Mouse (Mus musculus) MEL (cell line): ENCODE results near the gene Ube2d3. TPM values are rescaled to one million over a fixed set of nuclear protein-coding genes. Genes with fewer than 3 reads are reported as not detected.

ENCODE experiments used
- DNase-seq: peaks from one replicate; pipeline ENCODE4 v3.0.0; 2011; ENCODE audit warnings: low read depth, low spot score
- H3K27ac ChIP-seq: 2 replicates; pipeline ENCODE4 v1.5.1; 2012; ENCODE audit warnings: low read depth, mild to moderate bottlenecking, control low read depth, low read length, moderate library complexity; ENCODE audit not compliant: control insufficient read depth
- H3K27me3 ChIP-seq, 2 experiments: fragments of 150-350 bp in 1 of 2; sonication (generic) in 1 of 2; 2 replicates each; pipeline ENCODE4 v1.6.1; 2012; ENCODE audit warnings: low read length in 2 of 2, mild to moderate bottlenecking in 2 of 2, improper control_type of control experiment in 1 of 2, moderate library complexity in 1 of 2; ENCODE audit not compliant: insufficient read depth in 2 of 2, control insufficient read depth in 1 of 2
- H3K36me3 ChIP-seq, 2 experiments: 2 replicates each; pipeline ENCODE4 v1.6.1; 2012 to 2014; ENCODE audit warnings: low read length in 2 of 2, improper control_type of control experiment in 1 of 2, inconsistent platforms in 1 of 2, mild to moderate bottlenecking in 1 of 2; ENCODE audit not compliant: insufficient read depth in 2 of 2, control insufficient read depth in 1 of 2
- H3K4me1 ChIP-seq, 2 experiments: fragments of 150-350 bp in 1 of 2; sonication (generic) in 1 of 2; 2 replicates each; pipeline ENCODE4 v1.6.1; 2012; ENCODE audit warnings: low read length in 2 of 2, improper control_type of control experiment in 1 of 2, mild to moderate bottlenecking in 1 of 2; ENCODE audit not compliant: insufficient read depth in 2 of 2, control insufficient read depth in 1 of 2
- H3K4me3 ChIP-seq, 2 experiments: fragments of 150-350 bp in 1 of 2; sonication (generic) in 1 of 2; 2 replicates each; pipeline ENCODE4 v1.5.1; 2012; ENCODE audit warnings: low read depth in 2 of 2, low read length in 2 of 2, mild to moderate bottlenecking in 2 of 2, moderate library complexity in 2 of 2, control low read depth in 1 of 2, improper control_type of control experiment in 1 of 2; ENCODE audit not compliant: control insufficient read depth in 1 of 2, insufficient read depth in 1 of 2
- H3K79me2 ChIP-seq: 2 replicates; pipeline ENCODE4 v1.6.1; 2012; ENCODE audit warnings: mild to moderate bottlenecking, low read length, moderate library complexity; ENCODE audit not compliant: control insufficient read depth, poor library complexity, insufficient read depth
- H3K9ac ChIP-seq: 2 replicates; pipeline ENCODE4 v1.6.1; 2012; ENCODE audit warnings: low read depth, mild to moderate bottlenecking, control low read depth, low read length, moderate library complexity; ENCODE audit not compliant: control insufficient read depth, poor library complexity, severe bottlenecking
- H3K9me3 ChIP-seq: fragments of 150-350 bp; sonication (generic); replicated peaks from 2 replicates; pipeline ENCODE4 v1.6.1; 2012; ENCODE audit warnings: mild to moderate bottlenecking, low read length, improper control_type of control experiment, moderate library complexity; ENCODE audit not compliant: insufficient read depth
- BHLHE40 ChIP-seq: IDR thresholded peaks from 2 replicates; pipeline ENCODE4 v1.6.1; 2012; ENCODE audit warnings: low read depth, mild to moderate bottlenecking, inconsistent platforms, low read length, improper control_type of control experiment, borderline replicate concordance
- CHD1 ChIP-seq: IDR thresholded peaks from 2 replicates; pipeline ENCODE4 v1.6.1; 2012; ENCODE audit warnings: low read depth, mild to moderate bottlenecking, inconsistent platforms, low read length, improper control_type of control experiment
- E2F4 ChIP-seq: IDR thresholded peaks from 2 replicates; pipeline ENCODE4 v1.6.1; 2011; ENCODE audit warnings: low read depth, low read length, improper control_type of control experiment, borderline replicate concordance
- ELF1 ChIP-seq: IDR thresholded peaks from 2 replicates; pipeline ENCODE4 v1.6.1; 2014; ENCODE audit warnings: low read depth, mild to moderate bottlenecking, inconsistent platforms, low read length, improper control_type of control experiment, moderate library complexity
- EP300 ChIP-seq, 2 experiments: IDR thresholded peaks; 2 replicates each; pipeline ENCODE4 v1.6.1; 2011; ENCODE audit warnings: improper control_type of control experiment in 2 of 2, low read length in 2 of 2, low read depth in 1 of 2, mild to moderate bottlenecking in 1 of 2
- ETS1 ChIP-seq: IDR thresholded peaks from 2 replicates; pipeline ENCODE4 v1.6.1; 2012; ENCODE audit warnings: low read depth, mild to moderate bottlenecking, inconsistent platforms, low read length, improper control_type of control experiment, moderate library complexity
- GATA1 ChIP-seq: IDR thresholded peaks from 2 replicates; pipeline ENCODE4 v1.6.1; 2011; ENCODE audit warnings: low read depth, low read length, improper control_type of control experiment
- HCFC1 ChIP-seq: IDR thresholded peaks from 2 replicates; pipeline ENCODE4 v1.6.1; 2012; ENCODE audit warnings: low read depth, mild to moderate bottlenecking, inconsistent platforms, low read length, improper control_type of control experiment, moderate library complexity
- JUND ChIP-seq: IDR thresholded peaks from 2 replicates; pipeline ENCODE4 v1.6.1; 2011; ENCODE audit warnings: low read depth, mild to moderate bottlenecking, improper control_type of control experiment, low read length
- KAT2A ChIP-seq: conservative IDR thresholded peaks from 2 replicates; pipeline ENCODE4 v1.6.1; 2012; ENCODE audit warnings: low read depth, low read length, improper control_type of control experiment, inconsistent platforms
- MAX ChIP-seq: IDR thresholded peaks from 2 replicates; pipeline ENCODE4 v1.6.1; 2011; ENCODE audit warnings: low read length, improper control_type of control experiment
- MEF2A ChIP-seq: IDR thresholded peaks from 2 replicates; pipeline ENCODE4 v1.6.1; 2014; ENCODE audit warnings: low read depth, mild to moderate bottlenecking, inconsistent platforms, low read length, improper control_type of control experiment; ENCODE audit not compliant: poor library complexity, insufficient replicate concordance, severe bottlenecking; ENCODE audit errors: extremely low read depth
- MXI1 ChIP-seq: IDR thresholded peaks from 2 replicates; pipeline ENCODE4 v1.6.1; 2011; ENCODE audit warnings: mild to moderate bottlenecking, low read depth, low read length, improper control_type of control experiment
- MYB ChIP-seq: IDR thresholded peaks from 2 replicates; pipeline ENCODE4 v1.6.1; 2011; ENCODE audit warnings: mild to moderate bottlenecking, low read depth, low read length, improper control_type of control experiment
- MYC ChIP-seq: IDR thresholded peaks from 2 replicates; pipeline ENCODE4 v1.6.1; 2011; ENCODE audit warnings: low read depth, mild to moderate bottlenecking, low read length, improper control_type of control experiment, moderate library complexity
- NELFE ChIP-seq: IDR thresholded peaks from 2 replicates; pipeline ENCODE4 v1.6.1; 2011; ENCODE audit warnings: low read depth, low read length, improper control_type of control experiment
- POLR2AphosphoS2 ChIP-seq: IDR thresholded peaks from 2 replicates; pipeline ENCODE4 v1.6.1; 2011; ENCODE audit warnings: low read length, improper control_type of control experiment
- POLR2AphosphoS5 ChIP-seq: IDR thresholded peaks from 2 replicates; pipeline ENCODE4 v1.6.1; 2012; ENCODE audit warnings: low read depth, borderline replicate concordance, mild to moderate bottlenecking, inconsistent platforms, low read length, moderate library complexity, mixed read lengths
- RCOR1 ChIP-seq: IDR thresholded peaks from 2 replicates; pipeline ENCODE4 v1.6.1; 2012; ENCODE audit warnings: low read depth, mild to moderate bottlenecking, inconsistent platforms, low read length, improper control_type of control experiment
- SIN3A ChIP-seq: IDR thresholded peaks from 2 replicates; pipeline ENCODE4 v1.6.1; 2012; ENCODE audit warnings: low read length, improper control_type of control experiment, inconsistent platforms
- UBTF ChIP-seq: IDR thresholded peaks from 2 replicates; pipeline ENCODE4 v1.6.1; 2012; ENCODE audit warnings: low read depth, mild to moderate bottlenecking, inconsistent platforms, low read length, improper control_type of control experiment, moderate library complexity, borderline replicate concordance; ENCODE audit not compliant: insufficient read depth
- USF2 ChIP-seq, 2 experiments: IDR thresholded peaks; 2 replicates each; pipeline ENCODE4 v1.6.1; 2011 to 2012; ENCODE audit warnings: improper control_type of control experiment in 2 of 2, low read length in 2 of 2, borderline replicate concordance in 1 of 2, inconsistent platforms in 1 of 2, low read depth in 1 of 2, mild to moderate bottlenecking in 1 of 2; ENCODE audit not compliant: insufficient read depth in 1 of 2
- ZC3H11A ChIP-seq: IDR thresholded peaks from 2 replicates; pipeline ENCODE4 v1.6.1; 2012; ENCODE audit warnings: low read depth, mild to moderate bottlenecking, inconsistent platforms, low read length, improper control_type of control experiment
- ZKSCAN1 ChIP-seq: IDR thresholded peaks from 2 replicates; pipeline ENCODE4 v1.6.1; 2012; ENCODE audit warnings: low read depth, mild to moderate bottlenecking, inconsistent platforms, low read length, improper control_type of control experiment, moderate library complexity
- ZMIZ1 ChIP-seq: IDR thresholded peaks from 2 replicates; pipeline ENCODE4 v1.6.1; 2012; ENCODE audit warnings: low read depth, mild to moderate bottlenecking, inconsistent platforms, low read length, improper control_type of control experiment, moderate library complexity
- polyA plus RNA-seq, 2 experiments: library from polyadenylated mRNA; stranded (reverse) in 1 of 2; unstranded in 1 of 2; fragments of >175 nt in 1 of 2; fragments of >200 nt in 1 of 2; gene quantifications; 2 replicates each; pipeline versions ENCODE4 v1.2.1 to v1.2.4; 2012; ENCODE audit warnings: low replicate concordance in 2 of 2, low read depth in 1 of 2; ENCODE audit not compliant: insufficient read length in 2 of 2, insufficient read depth in 1 of 2, missing spikeins in 1 of 2
- total RNA-seq: library from RNA; depleted of rRNA; stranded (reverse); fragments of 300-350 nt; gene quantifications from 2 replicates; pipeline ENCODE4 v1.2.3, GENCODE M21; 2012

Gene Ube2d3
- total and polyA plus RNA-seq, 3 experiments: 40.9 to 432 (median 340) TPM

- TF ChIP-seq E2F4 (no peak), ZKSCAN1 (no peak), SIN3A (0 out of 2 replicates have a peak, but pooled peaks have one; percentile 45), KAT2A (no peak)
These were observed 14.9 kb upstream of the Ube2d3 start (continued) for GRCm38 (mm10) chr3:135422856-135423607.

GRCm38 (mm10) chr3:135423608-135424212 is 14.2 kb upstream of the Ube2d3 start, which contains the start of gene Cisd2:
Cisd2 (minus strand) TSS chr3:135423925.
- DNase-seq: no peak
- Histone ChIP-seq H3K9me3 (no peaks in the 10 kb centered on the region), H3K27me3 (no peaks in the 10 kb centered on the region), H3K36me3 (peaks cover 0 to 25% of the 10 kb centered on the region in 2 experiments; a peak in 3 of 4 replicates), H3K4me1 (peaks cover 6 to 15% of the 10 kb centered on the region in 2 experiments; a peak in 3 of 4 replicates), H3K27ac (peak within 1 kb of the TSS; percentile 95), H3K9ac (peak within 1 kb of the TSS; percentile 93), H3K79me2 (peaks cover 43% of the 10 kb centered on the region), H3K4me3 (peak within 1 kb of the TSS; percentile 89 to 94)
- TF ChIP-seq ZKSCAN1 (no peak), MYB (no peak), NELFE (peak; percentile 15; the same call in 1 of the 2 replicates), EP300 (IDR thresholded peaks at IDR 0.05; ENCODE audit: low read depth in 1 of 2, low read length in 2 of 2) (no peak), MEF2A (no peak), POLR2AphosphoS5 (no peak), GATA1 (0 out of 2 replicates have a peak, but pooled peaks have one; percentile 7), USF2 (IDR thresholded peaks at IDR 0.05; ENCODE audit: borderline replicate concordance in 1 of 2, insufficient read depth in 1 of 2, low read depth in 1 of 2, low read length in 2 of 2) (no peak), ETS1 (no peak), MAX (no peak), ELF1 (peak; percentile 51; the same call in 1 of the 2 replicates), BHLHE40 (no peak), SIN3A (peak; percentile 84), MYC (no peak), ZC3H11A (no peak), UBTF (no peak), RCOR1 (no peak), JUND (no peak), HCFC1 (no peak), KAT2A (no peak), CHD1 (no peak), ZMIZ1 (0 out of 2 replicates have a peak, but pooled peaks have one; percentile 49), E2F4 (0 out of 2 replicates have a peak, but pooled peaks have one; percentile 23), POLR2AphosphoS2 (no peak), MXI1 (no peak)
